Mouse (Mus musculus) testis, adult 2 months (tissue): ENCODE data around the gene Syn3.

Experiments
- CTCF ChIP-seq: fragments of 200-500 bp; IDR thresholded peaks from 2 replicates; pipeline ENCODE4 v1.5.1; 2012; ENCODE audit warnings: low read depth, mild to moderate bottlenecking, inconsistent platforms, low read length, moderate library complexity; ENCODE audit not compliant: control insufficient read depth, insufficient read depth, insufficient replicate concordance
- POLR2A ChIP-seq: fragments of 200-500 bp; IDR thresholded peaks from 2 replicates; pipeline ENCODE4 v1.6.1; 2012; ENCODE audit warnings: low read depth, mild to moderate bottlenecking, inconsistent platforms, low read length, moderate library complexity; ENCODE audit not compliant: control insufficient read depth

- TF ChIP-seq CTCF = peak; percentile 55; the same call in 1 of the 2 replicates
- TF ChIP-seq POLR2A = no peak
Observed at GRCm38 (mm10) chr10:86498673-86499391, at the start of gene Syn3.
